Mouse (Mus musculus) neural tube, embryonic 13.5 days (tissue): ENCODE results near the gene Clic1. TPM values are rescaled to one million over a fixed set of nuclear protein-coding genes. Genes with fewer than 3 reads are reported as not detected.

Experiments
- ATAC-seq: fragments of 200-750 bp; cut with Nextera tagmentation; 2 replicates; pipeline ENCODE4 v1.8.0; 2017; ENCODE audit warnings: low read depth, mild to moderate bottlenecking, moderate TSS enrichment, moderate library complexity
- H3K27ac ChIP-seq: fragments of 300-500 bp; sonication (generic); replicated peaks from 2 replicates; pipeline ENCODE4 v1.5.1; 2015; ENCODE audit warnings: moderate library complexity, mild to moderate bottlenecking, inconsistent platforms
- H3K27me3 ChIP-seq: fragments of 300-500 bp; sonication (generic); 2 replicates; pipeline ENCODE4 v1.6.1; 2015; ENCODE audit warnings: mild to moderate bottlenecking, inconsistent platforms
- H3K36me3 ChIP-seq: fragments of 300-500 bp; sonication (generic); 2 replicates; pipeline ENCODE4 v1.6.1; 2015; ENCODE audit warnings: mild to moderate bottlenecking, inconsistent platforms
- H3K4me1 ChIP-seq: fragments of 300-500 bp; sonication (generic); replicated peaks from 2 replicates; pipeline ENCODE4 v1.6.1; 2015; ENCODE audit warnings: inconsistent platforms
- H3K4me2 ChIP-seq: fragments of 300-500 bp; sonication (generic); 2 replicates; pipeline ENCODE4 v1.6.1; 2015; ENCODE audit warnings: inconsistent platforms, mild to moderate bottlenecking, moderate library complexity
- H3K4me3 ChIP-seq: fragments of 300-500 bp; sonication (generic); 2 replicates; pipeline ENCODE4 v1.5.1; 2015; ENCODE audit warnings: mild to moderate bottlenecking, inconsistent platforms
- H3K9ac ChIP-seq: fragments of 300-500 bp; sonication (generic); 2 replicates; pipeline ENCODE4 v1.6.1; 2015; ENCODE audit warnings: moderate library complexity, mild to moderate bottlenecking, inconsistent platforms
- H3K9me3 ChIP-seq: fragments of 300-500 bp; sonication (generic); 2 replicates; pipeline ENCODE4 v1.6.1; 2016; ENCODE audit warnings: inconsistent platforms
- WGBS: fragments of 180-500 bp; shearing (Covaris S2); methylation state at CpG from one replicate; pipeline ENCODE4 v1.1.7; 2015; 5-methylcytosine and 5-hydroxymethylcytosine counted together
- polyA plus RNA-seq: library from polyadenylated mRNA; unstranded; fragments of >200 nt; fragmentation: Nextera tagmentation; extraction: Ambion mirVana; gene quantifications from 2 replicates; pipeline ENCODE4 v1.2.1, GENCODE M21; 2015

Clic1 gene
- polyA plus RNA-seq, 1 experiment from 2014 or later: 145 TPM

DNA sequence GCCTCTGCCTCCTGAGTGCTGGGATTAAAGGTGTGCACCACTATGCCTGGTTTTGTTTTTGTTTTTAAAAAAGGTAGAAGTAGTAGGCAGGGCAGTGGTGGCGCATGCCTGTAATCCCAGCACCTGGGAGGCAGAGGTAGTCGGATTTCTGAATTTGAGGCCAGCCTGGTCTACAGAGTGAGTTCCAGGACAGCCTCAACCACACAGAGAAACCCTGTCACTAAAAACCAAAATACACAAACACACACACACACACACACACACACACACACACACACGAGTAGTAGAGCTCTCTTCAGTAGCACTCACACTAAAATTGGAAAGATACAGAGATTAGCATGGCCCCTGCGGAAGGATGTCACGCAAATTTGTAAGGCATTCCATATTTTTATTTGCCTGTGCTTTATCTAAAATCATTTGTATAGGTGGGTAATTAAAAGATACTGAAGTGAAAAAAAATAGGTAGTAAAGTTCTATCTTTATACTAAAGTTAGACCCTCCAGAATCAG, 780 bp upstream of the Clic1 start:
- Histone ChIP-seq H3K4me2 (peak overlapping the region; percentile 64), H3K27ac (peak overlapping the region; percentile 95; the same call in 1 of the 2 replicates), H3K4me3 (no peak overlapping the region), H3K4me1 (peaks cover 58% of the 10 kb centered on the region), H3K9me3 (no peaks in the 10 kb centered on the region), H3K36me3 (peaks cover 9% of the 10 kb centered on the region), H3K27me3 (no peaks in the 10 kb centered on the region), H3K9ac (no peak overlapping the region)
- ATAC-seq: no peak
- WGBS: 79% methylated on average over 5 of the region's 5 CpGs

DNA sequence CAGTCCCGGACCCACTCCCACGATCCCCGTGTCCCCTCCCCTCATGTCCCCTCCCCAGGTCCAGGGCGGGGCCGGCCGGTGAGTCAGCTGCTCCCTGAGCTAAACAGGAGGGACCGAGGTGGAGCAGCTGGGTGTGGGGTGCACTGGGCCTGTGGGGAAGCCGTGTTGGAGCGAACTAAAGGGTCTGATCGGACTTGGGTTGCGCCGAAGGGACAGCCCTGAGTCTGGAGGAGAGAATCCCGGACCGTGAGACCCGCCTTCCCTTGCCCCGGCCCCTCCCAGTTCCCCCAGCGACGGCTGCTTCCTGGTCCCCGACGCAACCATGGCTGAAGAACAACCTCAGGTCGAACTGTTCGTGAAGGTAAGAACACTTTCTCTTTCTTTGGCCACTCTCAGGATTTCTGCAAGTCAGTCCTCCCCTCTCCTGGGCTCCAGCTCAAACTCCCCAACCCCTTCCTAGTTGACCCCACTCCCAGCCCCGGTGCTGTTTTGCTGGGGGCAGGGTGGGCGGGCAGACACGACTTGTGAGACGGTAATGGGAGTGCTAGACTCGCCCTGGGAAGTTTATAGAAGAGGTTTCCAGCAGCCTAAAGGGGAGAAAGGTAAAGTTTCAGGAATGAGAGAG, 472 bp downstream of the Clic1 start:
- H3K4me3 ChIP-seq: peak overlapping the region; percentile 45
- H3K9ac ChIP-seq: peak overlapping the region; percentile 78
- H3K27me3 ChIP-seq: no peaks in the 10 kb centered on the region
- H3K27ac ChIP-seq: peak overlapping the region; percentile 95
- no peaks in the 10 kb centered on the region for H3K9me3 ChIP-seq
- peaks cover 13% of the 10 kb centered on the region for H3K36me3 ChIP-seq
- peak overlapping the region; percentile 64 for H3K4me2 ChIP-seq
- 1% methylated on average over 27 of the region's 27 CpGs for WGBS
- peaks cover 58% of the 10 kb centered on the region for H3K4me1 ChIP-seq
- peak; percentile 15; the same call in 1 of the 2 replicates for ATAC-seq

DNA sequence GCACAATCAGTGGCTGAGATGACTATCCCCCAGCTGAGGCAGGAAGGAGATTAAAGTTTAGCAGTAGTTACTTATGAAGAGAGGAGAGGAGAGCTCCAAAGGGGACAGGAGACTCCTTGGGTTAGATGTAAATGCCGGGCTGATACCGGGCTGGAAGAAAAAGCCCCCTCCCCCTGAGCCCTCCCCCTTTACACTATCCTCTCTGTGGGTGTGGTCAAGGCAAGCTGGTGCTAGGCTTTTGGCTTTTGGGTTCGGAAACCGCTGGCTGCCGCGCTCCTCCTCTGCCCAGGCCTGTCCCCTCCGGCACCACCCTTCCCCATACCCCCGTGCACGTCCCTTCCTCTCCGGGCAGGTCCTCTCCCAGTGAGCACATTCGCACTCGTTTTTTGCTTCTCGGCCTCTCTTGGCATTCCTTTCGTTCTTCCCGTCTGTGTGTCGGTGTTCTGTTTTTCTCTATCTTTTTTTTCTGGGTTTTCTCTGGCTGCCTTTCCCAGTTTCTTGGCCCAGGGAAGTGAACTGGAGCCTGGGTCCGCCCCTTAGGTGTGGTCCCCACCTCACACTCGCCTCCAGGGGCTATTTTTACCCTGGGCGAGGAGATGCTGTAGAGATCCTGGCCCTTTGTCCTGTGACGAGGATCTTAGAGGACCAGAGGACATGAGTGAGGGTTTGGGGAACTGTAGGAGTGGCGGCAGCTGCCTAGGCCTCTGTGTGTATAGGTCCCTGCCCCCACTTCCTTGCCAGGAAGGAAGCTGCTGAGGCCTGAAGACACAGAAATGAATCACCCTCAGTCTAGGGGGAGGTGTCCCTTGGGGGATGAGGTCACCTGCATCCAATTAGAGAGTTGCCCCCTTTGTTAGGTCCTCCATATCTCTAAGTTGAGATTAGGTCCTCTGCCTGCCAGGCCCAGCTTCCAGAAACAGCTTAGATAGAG, 1.7 kb downstream of the Clic1 start:
- H3K27ac ChIP-seq: peak overlapping the region; percentile 95
- H3K27me3 ChIP-seq: no peaks in the 10 kb centered on the region
- peak; percentile 57 for ATAC-seq
- peak overlapping the region; percentile 45 for H3K4me3 ChIP-seq
- no peaks in the 10 kb centered on the region for H3K9me3 ChIP-seq
- peaks cover 23% of the 10 kb centered on the region for H3K36me3 ChIP-seq
- peak overlapping the region; percentile 78 for H3K9ac ChIP-seq
- peaks cover 49% of the 10 kb centered on the region for H3K4me1 ChIP-seq
- H3K4me2 ChIP-seq: peak overlapping the region; percentile 64
- WGBS: 2% methylated on average over 21 of the region's 21 CpGs

DNA sequence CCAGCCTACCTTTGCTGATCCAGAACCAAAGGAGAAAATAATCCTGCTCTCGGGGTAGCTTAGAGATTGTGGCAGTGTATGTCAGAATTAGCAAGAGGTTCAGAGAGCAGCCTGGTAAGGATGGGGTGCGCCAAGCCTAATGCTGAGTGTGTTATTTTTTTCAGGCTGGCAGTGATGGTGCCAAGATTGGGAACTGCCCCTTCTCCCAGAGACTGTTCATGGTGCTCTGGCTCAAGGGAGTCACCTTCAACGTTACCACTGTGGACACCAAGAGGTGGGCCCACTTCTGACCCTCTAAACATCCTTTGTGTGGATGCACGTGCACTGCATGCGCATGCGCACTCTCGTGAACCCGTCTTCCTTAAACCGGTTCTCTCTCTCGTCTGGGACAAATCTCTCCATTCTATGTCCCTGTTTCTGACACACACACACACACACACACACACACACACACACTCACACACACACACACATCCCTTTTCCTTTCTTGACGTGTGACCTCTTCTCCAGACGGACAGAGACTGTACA, 2.6 kb downstream of the Clic1 start:
- no peak for ATAC-seq
- Histone ChIP-seq H3K9me3 (no peaks in the 10 kb centered on the region), H3K36me3 (peaks cover 23% of the 10 kb centered on the region), H3K4me1 (peaks cover 44% of the 10 kb centered on the region), H3K27me3 (no peaks in the 10 kb centered on the region), H3K4me3 (peak overlapping the region; percentile 45), H3K9ac (peak overlapping the region; percentile 78), H3K27ac (peak overlapping the region; percentile 95), H3K4me2 (peak overlapping the region; percentile 64)
- 86% methylated on average over 12 of the region's 12 CpGs for WGBS

DNA sequence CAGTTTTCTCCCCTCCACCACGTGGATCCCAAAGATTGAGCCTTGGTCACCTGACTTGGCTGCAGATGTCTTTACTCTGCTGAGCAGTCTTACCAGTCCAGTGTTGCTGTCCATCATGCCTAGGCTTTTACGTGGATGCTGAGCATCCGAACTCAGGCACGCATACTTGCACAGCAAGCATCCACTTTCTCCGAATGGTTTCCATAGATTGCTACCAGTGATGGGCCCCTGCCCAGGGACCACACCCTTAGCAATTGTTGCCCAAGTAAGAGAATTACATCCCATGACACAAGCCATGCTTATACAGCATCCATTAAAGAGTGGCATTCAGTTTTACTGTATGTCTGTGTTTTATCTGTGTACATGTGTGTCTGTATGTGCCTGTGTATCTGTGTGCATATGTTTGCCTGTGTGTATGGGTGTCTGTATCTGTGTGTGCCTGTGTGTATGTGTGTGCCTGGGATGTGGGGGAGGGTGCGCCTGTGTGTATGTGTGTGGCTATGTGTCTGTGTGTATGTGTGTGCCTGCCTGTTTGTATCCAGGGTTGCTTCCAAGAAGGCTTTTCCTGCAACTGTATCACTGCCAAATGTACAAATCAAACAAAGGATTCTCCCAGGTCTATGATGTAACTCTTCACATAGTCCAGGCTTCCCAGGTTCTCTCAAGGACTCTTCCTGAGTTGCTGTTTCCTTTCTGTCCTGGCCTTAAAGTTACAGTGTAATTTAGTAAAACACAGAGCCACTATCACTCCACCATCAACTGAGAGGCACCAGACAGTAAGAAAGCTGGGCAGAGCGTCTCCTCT, 6.1 kb downstream of the Clic1 start:
- Histone ChIP-seq H3K27ac (no peak overlapping the region), H3K27me3 (no peaks in the 10 kb centered on the region), H3K4me2 (no peak overlapping the region), H3K9me3 (no peaks in the 10 kb centered on the region), H3K36me3 (peaks cover 28% of the 10 kb centered on the region), H3K4me1 (peaks cover 43% of the 10 kb centered on the region), H3K4me3 (no peak overlapping the region), H3K9ac (no peak overlapping the region)
- WGBS: 90% methylated on average over 7 of the region's 7 CpGs
- no peak for ATAC-seq

DNA sequence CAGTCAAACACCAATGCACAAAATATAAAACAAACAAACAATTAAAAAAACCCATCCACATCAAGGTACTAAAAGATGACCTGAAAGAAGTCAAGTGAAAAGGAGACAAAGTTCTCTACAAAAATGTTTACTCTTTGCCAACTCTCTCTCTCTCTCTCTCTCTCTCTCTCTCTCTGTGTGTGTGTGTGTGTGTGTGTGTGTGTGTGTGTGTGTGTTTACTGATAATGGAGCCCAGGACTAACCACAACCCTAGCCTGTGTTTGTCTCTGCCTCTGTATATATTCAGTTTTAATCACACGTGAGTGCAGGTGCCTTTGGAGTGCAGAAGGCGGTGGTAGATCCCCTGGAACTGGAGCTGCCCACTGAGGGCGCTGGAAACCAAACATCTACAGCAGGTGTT, 7.3 kb downstream of the Clic1 start:
- WGBS: 79% methylated on average over 3 of the region's 3 CpGs

DNA sequence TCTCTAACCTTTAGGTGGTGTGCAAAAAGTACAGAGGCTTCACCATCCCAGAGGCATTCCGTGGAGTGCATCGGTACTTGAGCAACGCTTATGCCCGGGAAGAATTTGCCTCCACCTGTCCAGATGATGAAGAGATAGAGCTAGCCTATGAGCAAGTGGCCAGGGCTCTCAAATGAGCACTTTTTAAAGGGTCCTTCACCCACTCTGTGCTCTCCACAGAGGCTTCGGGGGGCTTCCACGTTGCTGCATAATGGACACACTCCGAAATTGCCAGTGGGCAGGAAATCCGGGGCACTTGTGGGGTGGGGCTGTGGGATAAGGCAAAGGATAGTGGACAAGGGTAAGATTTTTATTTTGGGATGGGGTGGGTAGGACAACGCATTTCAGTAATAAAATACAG, 8.6 kb downstream of the Clic1 start:
- Histone ChIP-seq H3K27ac (peak overlapping the region; percentile 87), H3K9me3 (no peaks in the 10 kb centered on the region), H3K4me3 (peak overlapping the region; percentile 79), H3K27me3 (peaks cover 6% of the 10 kb centered on the region), H3K36me3 (peaks cover 41% of the 10 kb centered on the region), H3K9ac (peak overlapping the region; percentile 87), H3K4me1 (peaks cover 30% of the 10 kb centered on the region), H3K4me2 (peak overlapping the region; percentile 94)
- ATAC-seq: 0 out of 2 replicates have a peak, but pooled peaks have one; percentile 0
- WGBS: 67% methylated on average over 9 of the region's 9 CpGs

More for the DNA sequence above, 7.3 kb downstream of the Clic1 start:
- no peak for ATAC-seq
- no peak overlapping the region for H3K27ac ChIP-seq
- no peak overlapping the region for H3K4me3 ChIP-seq
- H3K36me3 ChIP-seq: peaks cover 38% of the 10 kb centered on the region
- H3K27me3 ChIP-seq: no peaks in the 10 kb centered on the region
- peaks cover 39% of the 10 kb centered on the region for H3K4me1 ChIP-seq
- no peak overlapping the region for H3K9ac ChIP-seq
- H3K9me3 ChIP-seq: no peaks in the 10 kb centered on the region
- no peak overlapping the region for H3K4me2 ChIP-seq

DNA sequence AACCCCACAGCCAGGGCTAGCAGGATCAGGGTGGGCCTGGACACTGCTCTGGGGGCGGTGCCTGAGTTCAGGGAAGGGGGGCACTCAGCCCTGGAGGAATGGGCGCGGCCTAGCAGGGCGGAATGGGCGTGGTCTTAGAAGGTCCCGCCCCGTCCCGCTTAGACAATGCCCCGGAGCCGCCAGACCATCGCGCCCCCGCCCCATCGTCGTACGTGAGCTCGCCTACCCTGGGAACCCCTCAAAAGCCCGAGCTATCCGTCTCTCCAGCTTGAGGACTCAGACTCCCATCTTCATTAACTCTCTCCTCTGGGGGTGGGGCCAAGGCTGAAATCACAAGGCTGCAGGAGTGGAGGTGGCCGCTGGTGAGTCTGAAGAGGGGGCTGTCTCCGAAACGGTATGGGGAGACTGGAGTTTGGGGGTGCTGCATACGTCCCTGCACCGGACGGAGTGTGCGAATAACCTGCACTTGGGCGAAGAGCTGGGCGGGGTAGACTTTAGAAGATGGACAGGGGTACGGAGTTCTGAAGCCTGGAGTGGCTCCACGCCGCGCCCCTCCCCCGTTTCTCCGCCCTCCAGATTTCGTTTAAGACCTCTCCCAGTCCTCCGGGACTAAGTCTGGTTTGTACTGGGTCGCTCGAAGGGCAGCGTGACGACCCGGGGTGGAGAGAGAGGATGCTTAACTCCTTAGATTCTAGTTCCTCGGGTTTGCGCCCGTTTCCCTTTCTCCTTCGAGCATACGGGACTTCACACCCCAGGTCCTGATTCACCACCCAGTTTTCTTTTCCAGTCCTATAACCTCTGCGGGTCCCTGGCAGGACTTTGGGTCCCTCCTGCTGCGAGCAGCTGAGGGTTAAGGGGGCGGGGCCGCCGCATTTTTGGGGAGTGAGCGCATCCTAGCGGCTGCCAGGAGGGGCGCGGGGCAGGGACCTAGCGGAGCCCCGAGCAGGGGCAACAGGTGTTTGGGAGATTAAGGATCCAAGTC, 9.4 kb downstream of the Clic1 start, which contains the start of gene Ddah2:
Ddah2 (plus strand) TSS at position 125 of the 982 bp plus-strand sequence.
- Histone ChIP-seq H3K9ac (peak within 1 kb of the TSS; percentile 87), H3K27ac (peak within 1 kb of the TSS; percentile 87), H3K4me3 (peak within 1 kb of the TSS; percentile 79), H3K9me3 (no peaks in the 10 kb centered on the region), H3K36me3 (peaks cover 38% of the 10 kb centered on the region), H3K4me2 (peak within 1 kb of the TSS; percentile 94), H3K27me3 (peaks cover 15% of the 10 kb centered on the region), H3K4me1 (peaks cover 30% of the 10 kb centered on the region)
- ATAC-seq: peak; percentile 94
- WGBS: under 1% methylated on average over 57 of the region's 57 CpGs

DNA sequence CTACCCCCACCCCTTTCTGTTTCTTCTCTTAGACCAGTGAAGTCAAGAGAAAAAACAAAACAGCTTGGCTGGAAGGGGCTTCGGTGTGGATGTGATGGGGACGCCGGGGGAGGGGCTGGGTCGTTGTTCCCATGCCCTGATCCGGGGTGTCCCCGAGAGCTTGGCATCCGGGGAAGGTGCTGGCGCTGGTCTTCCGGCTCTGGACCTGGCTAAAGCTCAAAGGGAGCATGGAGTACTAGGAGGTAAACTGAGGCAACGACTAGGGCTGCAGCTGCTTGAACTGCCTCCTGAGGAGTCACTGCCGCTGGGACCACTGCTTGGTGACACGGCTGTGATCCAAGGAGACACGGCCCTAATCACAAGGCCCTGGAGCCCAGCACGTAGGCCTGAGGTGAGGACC, 10.3 kb downstream of the Clic1 start:
- H3K27me3 ChIP-seq: peaks cover 24% of the 10 kb centered on the region
- WGBS: 29% methylated on average over 14 of the region's 14 CpGs
- ATAC-seq: no peak

DNA sequence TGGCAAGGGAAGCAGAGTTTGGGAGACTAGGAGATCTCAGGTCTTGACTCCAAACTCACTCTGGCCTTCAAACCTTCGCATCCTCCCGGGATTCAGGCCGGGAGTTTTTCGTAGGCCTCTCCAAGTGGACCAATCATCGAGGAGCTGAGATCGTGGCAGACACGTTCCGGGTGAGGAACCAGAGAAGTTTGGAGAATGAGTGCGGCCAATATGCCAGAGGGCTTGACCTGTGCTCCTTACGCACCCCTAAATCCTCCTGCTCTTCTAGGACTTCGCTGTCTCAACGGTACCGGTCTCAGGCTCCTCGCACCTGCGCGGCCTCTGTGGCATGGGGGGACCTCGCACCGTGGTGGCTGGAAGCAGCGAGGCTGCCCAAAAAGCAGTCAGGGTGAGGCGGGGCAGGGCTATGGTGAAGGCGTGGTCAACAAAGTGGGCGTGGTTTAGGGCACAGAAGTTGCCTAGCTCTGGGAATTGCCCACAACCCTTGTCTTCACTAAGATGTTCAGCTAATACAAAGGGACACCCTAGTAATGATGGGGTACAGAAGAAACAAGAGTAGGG, 11.1 kb downstream of the Clic1 start:
- WGBS: 52% methylated on average over 22 of the region's 22 CpGs
- Histone ChIP-seq H3K9ac (peak overlapping the region; percentile 87), H3K36me3 (peaks cover 32% of the 10 kb centered on the region), H3K9me3 (no peaks in the 10 kb centered on the region), H3K4me1 (peaks cover 43% of the 10 kb centered on the region), H3K27me3 (peaks cover 31% of the 10 kb centered on the region), H3K4me3 (peak overlapping the region; percentile 79), H3K27ac (no peak overlapping the region), H3K4me2 (peak overlapping the region; percentile 94)
- ATAC-seq: no peak

More for the DNA sequence above, 10.3 kb downstream of the Clic1 start:
- Histone ChIP-seq H3K9me3 (no peaks in the 10 kb centered on the region), H3K4me3 (peak overlapping the region; percentile 79), H3K9ac (peak overlapping the region; percentile 87), H3K4me1 (peaks cover 37% of the 10 kb centered on the region), H3K4me2 (peak overlapping the region; percentile 94), H3K36me3 (peaks cover 36% of the 10 kb centered on the region), H3K27ac (no peak overlapping the region)
